Mouse (Mus musculus) heart, embryonic 16.5 days (tissue): Measurements from ENCODE around the gene Cracr2b. TPM values are rescaled to one million over a fixed set of nuclear protein-coding genes. Genes with fewer than 3 reads are reported as not detected.
A peak's percentile ranks its signal among the peaks of the same experiment; 100 is the strongest.

Experiments
- ATAC-seq: fragments of 200-750 bp; cut with Nextera tagmentation; replicated peaks from 2 replicates; pipeline ENCODE4 v1.8.0; 2017; ENCODE audit warnings: moderate number of reproducible peaks; ENCODE audit not compliant: insufficient read depth, low FRiP score; ENCODE audit errors: extremely low read depth
- H3K27ac ChIP-seq: fragments of 300-500 bp; sonication (generic); 2 replicates; pipeline ENCODE4 v1.5.1; 2014; ENCODE audit warnings: mild to moderate bottlenecking, low read length, control low read depth, moderate library complexity
- H3K27me3 ChIP-seq: fragments of 300-500 bp; sonication (generic); 2 replicates; pipeline ENCODE4 v1.6.1; 2014; ENCODE audit warnings: low read length, mixed read lengths; ENCODE audit not compliant: control insufficient read depth, insufficient read depth
- H3K36me3 ChIP-seq: fragments of 300-500 bp; sonication (generic); 2 replicates; pipeline ENCODE4 v1.6.1; 2014; ENCODE audit not compliant: control insufficient read depth, insufficient read depth
- H3K4me1 ChIP-seq: fragments of 300-500 bp; sonication (generic); 2 replicates; pipeline ENCODE4 v1.6.1; 2014; ENCODE audit warnings: low read length, mixed read lengths; ENCODE audit not compliant: control insufficient read depth, insufficient read depth
- H3K4me2 ChIP-seq: fragments of 300-500 bp; sonication (generic); 2 replicates; pipeline ENCODE4 v1.6.1; 2014; ENCODE audit warnings: low read depth, mild to moderate bottlenecking, control low read depth, low read length
- H3K4me3 ChIP-seq: fragments of 300-500 bp; sonication (generic); 2 replicates; pipeline ENCODE4 v1.5.1; 2014; ENCODE audit warnings: mild to moderate bottlenecking, control low read depth, low read length
- H3K9ac ChIP-seq: fragments of 300-500 bp; sonication (generic); 2 replicates; pipeline ENCODE4 v1.6.1; 2014; ENCODE audit warnings: low read length, control low read depth
- H3K9me3 ChIP-seq: fragments of 300-500 bp; sonication (generic); replicated peaks from 2 replicates; pipeline ENCODE4 v1.6.1; 2016; ENCODE audit warnings: low read length; ENCODE audit not compliant: control insufficient read depth
- WGBS: fragments of 180-500 bp; shearing (Covaris S2); extraction: QIAGEN DNeasy Blood & Tissue Kit; methylation state at CpG from one replicate; pipeline ENCODE4 v1.1.7; 2014; 5-methylcytosine and 5-hydroxymethylcytosine counted together
- polyA plus RNA-seq: library from polyadenylated mRNA; unstranded; fragments of >200 nt; fragmentation: Nextera tagmentation; extraction: Ambion mirVana; gene quantifications from 2 replicates; pipeline ENCODE4 v1.2.1, GENCODE M21; 2015

The Cracr2b gene
- polyA plus RNA-seq, 1 experiment from 2014 or later: 24.2 TPM

DNA sequence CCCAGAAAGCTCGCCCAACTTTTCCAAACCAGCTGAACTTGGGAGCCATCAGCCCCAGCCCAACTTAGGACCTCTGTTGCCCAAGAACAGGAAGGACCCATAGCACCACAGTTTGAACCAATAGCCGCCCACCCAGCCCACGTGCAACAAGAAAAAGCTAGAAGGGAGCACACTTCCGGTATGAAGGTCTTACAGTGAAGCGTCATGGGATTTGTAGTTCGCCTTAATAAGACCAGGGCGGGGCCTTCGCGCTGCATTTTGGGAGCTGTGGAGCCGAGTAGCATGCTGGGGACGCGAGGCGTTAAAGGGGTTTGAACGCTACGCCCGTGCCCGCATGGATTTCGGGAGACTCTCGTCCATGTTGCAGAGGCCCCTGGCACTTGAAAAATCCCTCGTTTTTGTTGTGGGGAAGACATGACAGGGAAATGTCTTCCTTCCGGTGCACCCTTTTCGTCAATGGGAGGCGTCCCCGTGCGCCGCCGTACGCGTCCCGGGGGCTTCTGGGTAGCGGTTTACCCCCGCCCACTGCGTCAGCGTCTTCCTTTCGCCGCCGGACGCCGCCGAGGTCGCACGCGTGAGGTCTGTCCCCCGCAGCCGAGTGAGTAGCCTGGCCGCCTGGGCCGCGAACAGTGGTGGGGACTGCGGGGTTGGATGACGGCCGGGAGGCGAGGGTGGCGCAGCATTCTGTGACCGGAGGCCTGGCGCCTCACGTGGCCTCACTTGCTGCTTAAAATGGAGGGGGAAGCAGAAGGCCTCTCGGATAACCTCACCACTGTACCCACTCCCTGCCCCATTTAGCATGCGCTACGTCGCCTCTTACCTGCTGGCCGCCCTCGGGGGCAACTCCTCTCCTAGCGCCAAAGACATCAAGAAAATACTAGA, 13.5 kb upstream of the Cracr2b start, which contains the start of gene Rplp2:
Gene Rplp2 (plus strand): TSS at position 261 of the 882 bp plus-strand sequence.
- Histone ChIP-seq H3K4me1 (peaks cover 25% of the 10 kb centered on the region), H3K9me3 (no peaks in the 10 kb centered on the region), H3K27me3 (no peaks in the 10 kb centered on the region), H3K4me3 (peak within 1 kb of the TSS; percentile 83), H3K4me2 (peak within 1 kb of the TSS; percentile 74), H3K9ac (peak within 1 kb of the TSS; percentile 92), H3K27ac (peak within 1 kb of the TSS; percentile 95), H3K36me3 (peaks cover 18% of the 10 kb centered on the region)
- peak; percentile 89 for ATAC-seq
- WGBS: under 1% methylated on average over 63 of the region's 63 CpGs

DNA sequence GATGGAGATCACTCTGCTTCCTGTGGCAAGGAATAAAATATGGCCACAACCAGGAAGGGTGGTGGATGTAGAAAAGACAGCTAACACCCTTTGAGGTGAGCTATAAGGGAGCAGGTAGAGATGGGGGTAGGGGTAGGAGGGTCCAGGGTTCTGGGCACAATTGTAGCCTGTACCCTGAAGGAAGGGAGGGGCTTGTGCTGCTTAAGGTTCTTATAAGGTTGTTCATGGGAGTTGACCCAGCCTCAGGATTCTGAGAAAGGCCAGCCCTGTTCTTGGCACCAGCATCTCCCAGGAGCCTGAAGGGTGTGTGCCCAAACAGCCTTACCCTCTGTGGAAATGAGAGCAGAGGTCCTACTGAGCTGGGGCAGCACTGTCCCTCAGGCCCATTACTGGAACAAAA, 9.0 kb upstream of the Cracr2b start:
- Histone ChIP-seq H3K36me3 (peaks cover 18% of the 10 kb centered on the region), H3K4me1 (peaks cover 25% of the 10 kb centered on the region), H3K9me3 (no peaks in the 10 kb centered on the region), H3K27me3 (no peaks in the 10 kb centered on the region), H3K4me3 (no peak overlapping the region), H3K9ac (no peak overlapping the region), H3K4me2 (no peak overlapping the region), H3K27ac (no peak overlapping the region)
- no peak for ATAC-seq

DNA sequence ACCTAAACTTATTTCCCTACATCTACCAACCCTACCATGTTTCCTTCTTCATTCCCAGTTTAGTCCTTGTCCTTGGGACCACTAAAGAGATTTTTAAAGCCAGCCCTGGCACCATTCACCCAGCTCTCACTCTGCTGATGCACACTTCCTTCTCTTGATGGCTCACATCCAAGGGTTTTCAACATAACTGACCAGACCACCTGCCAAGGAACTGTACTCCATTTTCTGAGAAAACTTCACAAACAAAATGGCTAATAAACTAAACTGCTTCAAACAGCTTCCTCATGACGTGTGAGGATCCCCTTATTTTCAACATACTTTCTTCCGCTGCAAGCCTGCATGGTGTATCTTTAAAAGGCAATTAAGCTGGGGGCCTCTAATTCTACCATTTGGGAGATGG, 7.3 kb upstream of the Cracr2b start:
- no peak for ATAC-seq
- WGBS: 66% methylated on average over 2 of the region's 2 CpGs
- no peaks in the 10 kb centered on the region for H3K27me3 ChIP-seq
- no peak overlapping the region for H3K4me2 ChIP-seq
- peaks cover 21% of the 10 kb centered on the region for H3K4me1 ChIP-seq
- no peak overlapping the region for H3K27ac ChIP-seq
- no peak overlapping the region for H3K4me3 ChIP-seq
- peaks cover 24% of the 10 kb centered on the region for H3K36me3 ChIP-seq
- H3K9ac ChIP-seq: no peak overlapping the region
- H3K9me3 ChIP-seq: no peaks in the 10 kb centered on the region

DNA sequence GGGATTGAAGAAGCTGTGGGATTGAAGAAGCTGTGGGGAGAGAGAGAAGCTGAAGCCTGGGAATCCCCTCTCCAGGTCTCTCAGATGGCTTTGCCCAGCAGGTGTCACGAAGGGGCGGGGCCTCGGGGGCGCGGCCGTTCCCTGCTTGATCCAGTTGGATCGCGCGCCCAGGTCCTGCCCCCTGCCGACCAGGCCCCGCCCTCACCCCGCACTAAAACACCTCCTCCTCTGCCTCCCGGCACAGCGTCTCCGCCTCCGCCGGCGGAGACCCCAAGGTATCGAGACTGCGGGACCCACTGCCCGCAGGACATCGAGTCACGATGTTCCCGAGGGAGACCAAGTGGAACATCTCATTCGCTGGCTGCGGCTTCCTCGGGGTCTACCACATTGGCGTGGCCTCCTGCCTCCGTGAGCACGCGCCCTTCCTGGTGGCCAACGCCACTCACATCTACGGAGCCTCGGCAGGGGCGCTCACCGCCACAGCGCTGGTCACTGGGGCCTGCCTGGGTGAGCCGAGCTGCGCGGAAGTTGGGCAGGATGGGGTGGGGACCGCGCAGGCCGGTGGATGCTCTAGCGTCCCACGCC, 5.8 kb upstream of the Cracr2b start, which contains the start of gene Pnpla2:
Gene Pnpla2 (plus strand): TSS at position 232 of the 585 bp plus-strand sequence.
- H3K4me2 ChIP-seq: peak within 1 kb of the TSS; percentile 95
- WGBS: 0% methylated on average over 45 of the region's 45 CpGs
- peak within 1 kb of the TSS; percentile 93 for H3K27ac ChIP-seq
- ATAC-seq: peak; percentile 87
- H3K4me1 ChIP-seq: peaks cover 17% of the 10 kb centered on the region
- peaks cover 33% of the 10 kb centered on the region for H3K36me3 ChIP-seq
- H3K27me3 ChIP-seq: no peaks in the 10 kb centered on the region
- H3K9me3 ChIP-seq: no peaks in the 10 kb centered on the region
- peak within 1 kb of the TSS; percentile 69 for H3K4me3 ChIP-seq
- peak within 1 kb of the TSS; percentile 88 for H3K9ac ChIP-seq

DNA sequence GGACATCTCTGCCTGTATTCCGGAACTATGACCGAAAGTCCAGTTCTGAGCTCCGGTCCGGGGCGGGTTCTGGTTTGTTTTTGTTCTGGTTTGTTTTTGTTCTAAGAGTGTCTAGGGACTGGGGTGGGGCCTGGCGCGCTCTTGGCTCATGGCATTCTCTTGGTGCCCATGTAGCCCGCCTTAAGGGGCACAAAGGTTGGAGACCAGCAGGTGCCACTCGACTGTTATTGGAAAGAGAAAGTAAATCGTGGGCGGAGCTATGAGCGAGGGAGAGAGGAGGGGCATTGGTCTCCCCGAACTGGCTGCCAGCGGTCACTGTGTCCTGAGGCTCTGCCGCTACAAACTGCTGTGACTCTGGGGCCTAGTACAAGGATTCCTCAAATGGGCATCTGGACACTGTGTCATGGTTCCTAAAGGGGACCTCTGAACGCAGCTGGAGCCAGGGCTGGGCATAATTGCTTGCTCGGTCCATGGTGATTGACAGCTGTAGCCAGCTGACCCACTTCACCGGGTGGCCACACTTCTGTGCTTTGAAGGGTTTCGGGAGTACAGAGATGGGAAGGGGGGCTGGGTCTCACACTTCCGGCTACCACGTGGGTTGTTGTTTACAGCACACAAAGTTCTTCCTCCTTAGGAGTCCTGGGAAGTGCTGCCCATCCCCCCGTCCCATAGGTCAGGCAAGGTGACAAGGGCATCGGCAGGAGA, 5.1 kb upstream of the Cracr2b start:
- H3K27ac ChIP-seq: peak overlapping the region; percentile 93
- H3K36me3 ChIP-seq: peaks cover 30% of the 10 kb centered on the region
- peak overlapping the region; percentile 95 for H3K4me2 ChIP-seq
- peaks cover 17% of the 10 kb centered on the region for H3K4me1 ChIP-seq
- H3K9ac ChIP-seq: peak overlapping the region; percentile 88
- H3K9me3 ChIP-seq: no peaks in the 10 kb centered on the region
- ATAC-seq: peak; percentile 53
- H3K27me3 ChIP-seq: peaks cover 4% of the 10 kb centered on the region; the same call in 1 of the 2 replicates
- H3K4me3 ChIP-seq: peak overlapping the region; percentile 69
- WGBS: under 1% methylated on average over 23 of the region's 23 CpGs

DNA sequence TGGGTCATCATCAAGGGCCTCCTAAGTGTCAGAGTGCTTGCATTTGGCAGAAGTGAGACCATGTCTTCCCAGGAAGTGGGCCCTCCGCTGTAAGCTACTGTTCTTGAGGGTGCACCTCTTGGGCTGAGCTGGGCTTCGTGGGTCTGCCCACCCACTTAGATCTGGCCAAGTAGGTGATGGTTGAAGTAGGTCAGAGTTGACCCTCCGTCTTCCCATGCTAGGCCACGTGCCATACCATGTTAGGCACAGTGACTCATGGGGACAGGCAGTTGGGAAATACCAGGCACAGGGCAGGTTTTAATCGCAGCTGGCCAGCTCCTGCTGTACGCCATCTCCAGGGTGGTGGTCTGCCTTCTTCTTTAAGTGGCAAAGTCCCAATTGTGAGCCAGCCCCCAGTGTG, 4.2 kb upstream of the Cracr2b start:
- no peak overlapping the region for H3K9ac ChIP-seq
- H3K9me3 ChIP-seq: no peaks in the 10 kb centered on the region
- H3K36me3 ChIP-seq: peaks cover 22% of the 10 kb centered on the region
- H3K27ac ChIP-seq: no peak overlapping the region
- H3K4me1 ChIP-seq: peaks cover 22% of the 10 kb centered on the region
- WGBS: 80% methylated on average over 6 of the region's 6 CpGs
- peaks cover 5% of the 10 kb centered on the region; the same call in 1 of the 2 replicates for H3K27me3 ChIP-seq
- peak overlapping the region; percentile 95; the same call in 1 of the 2 replicates for H3K4me2 ChIP-seq
- no peak overlapping the region for H3K4me3 ChIP-seq
- no peak for ATAC-seq

DNA sequence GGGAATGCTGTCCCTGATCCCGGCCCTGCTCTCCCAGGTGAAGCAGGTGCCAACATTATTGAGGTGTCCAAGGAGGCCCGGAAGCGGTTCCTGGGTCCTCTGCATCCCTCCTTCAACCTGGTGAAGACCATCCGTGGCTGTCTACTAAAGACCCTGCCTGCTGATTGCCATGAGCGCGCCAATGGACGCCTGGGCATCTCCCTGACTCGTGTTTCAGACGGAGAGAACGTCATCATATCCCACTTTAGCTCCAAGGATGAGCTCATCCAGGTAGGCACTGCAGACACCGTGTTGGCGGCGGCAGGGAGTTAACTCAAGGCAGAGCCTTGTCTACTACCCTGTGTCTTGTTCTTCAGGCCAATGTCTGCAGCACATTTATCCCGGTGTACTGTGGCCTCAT, 3.7 kb upstream of the Cracr2b start:
- Histone ChIP-seq H3K4me3 (no peak overlapping the region), H3K4me1 (peaks cover 27% of the 10 kb centered on the region), H3K27ac (no peak overlapping the region), H3K36me3 (peaks cover 22% of the 10 kb centered on the region), H3K9ac (no peak overlapping the region), H3K4me2 (no peak overlapping the region), H3K9me3 (no peaks in the 10 kb centered on the region), H3K27me3 (peaks cover 9% of the 10 kb centered on the region; the same call in 1 of the 2 replicates)
- 93% methylated on average over 14 of the region's 14 CpGs for WGBS
- ATAC-seq: no peak

DNA sequence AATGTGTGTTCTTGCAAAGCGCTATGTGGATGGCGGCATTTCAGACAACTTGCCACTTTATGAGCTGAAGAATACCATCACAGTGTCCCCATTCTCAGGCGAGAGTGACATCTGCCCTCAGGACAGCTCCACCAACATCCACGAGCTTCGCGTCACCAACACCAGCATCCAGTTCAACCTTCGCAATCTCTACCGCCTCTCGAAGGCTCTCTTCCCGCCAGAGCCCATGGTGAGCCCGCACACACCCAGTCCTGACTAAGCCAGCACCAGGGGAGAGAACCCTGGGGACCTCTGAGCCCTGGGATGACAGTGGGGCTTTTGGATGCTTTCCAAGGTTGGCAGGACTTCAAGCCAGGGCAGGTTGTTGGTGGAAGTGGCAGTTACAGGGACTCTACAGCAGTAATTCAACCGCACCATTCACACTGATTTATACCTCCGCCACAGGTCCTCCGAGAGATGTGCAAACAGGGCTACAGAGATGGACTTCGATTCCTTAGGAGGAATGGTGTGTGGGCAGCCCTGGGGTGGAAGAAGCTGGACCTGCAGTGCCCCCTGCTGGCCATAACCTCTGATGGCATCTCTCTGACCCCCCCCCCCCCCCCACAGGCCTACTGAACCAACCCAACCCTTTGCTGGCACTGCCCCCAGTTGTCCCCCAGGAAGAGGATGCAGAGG, 2.8 kb upstream of the Cracr2b start:
- ATAC-seq: no peak
- 77% methylated on average over 15 of the region's 15 CpGs for WGBS
- H3K27me3 ChIP-seq: peaks cover 16% of the 10 kb centered on the region
- H3K4me3 ChIP-seq: no peak overlapping the region
- no peak overlapping the region for H3K27ac ChIP-seq
- no peak overlapping the region for H3K9ac ChIP-seq
- H3K36me3 ChIP-seq: peaks cover 22% of the 10 kb centered on the region
- H3K4me2 ChIP-seq: no peak overlapping the region
- peaks cover 29% of the 10 kb centered on the region for H3K4me1 ChIP-seq
- H3K9me3 ChIP-seq: no peaks in the 10 kb centered on the region
